Mouse (Mus musculus) MEL (cell line): Measurements from ENCODE around the gene Cfd. TPM values are rescaled to one million over a fixed set of nuclear protein-coding genes. Genes with fewer than 3 reads are reported as not detected.
A peak's percentile ranks its signal among the peaks of the same experiment; 100 is the strongest.

Experiments
- DNase-seq: peaks from one replicate; pipeline ENCODE4 v3.0.0; 2011; ENCODE audit warnings: low read depth, low spot score
- H3K27ac ChIP-seq: 2 replicates; pipeline ENCODE4 v1.5.1; 2012; ENCODE audit warnings: low read depth, mild to moderate bottlenecking, control low read depth, low read length, moderate library complexity; ENCODE audit not compliant: control insufficient read depth
- H3K27me3 ChIP-seq, 2 experiments: fragments of 150-350 bp in 1 of 2; sonication (generic) in 1 of 2; 2 replicates each; pipeline ENCODE4 v1.6.1; 2012; ENCODE audit warnings: low read length in 2 of 2, mild to moderate bottlenecking in 2 of 2, improper control_type of control experiment in 1 of 2, moderate library complexity in 1 of 2; ENCODE audit not compliant: insufficient read depth in 2 of 2, control insufficient read depth in 1 of 2
- H3K36me3 ChIP-seq, 2 experiments: 2 replicates each; pipeline ENCODE4 v1.6.1; 2012 to 2014; ENCODE audit warnings: low read length in 2 of 2, improper control_type of control experiment in 1 of 2, inconsistent platforms in 1 of 2, mild to moderate bottlenecking in 1 of 2; ENCODE audit not compliant: insufficient read depth in 2 of 2, control insufficient read depth in 1 of 2
- H3K4me1 ChIP-seq, 2 experiments: fragments of 150-350 bp in 1 of 2; sonication (generic) in 1 of 2; 2 replicates each; pipeline ENCODE4 v1.6.1; 2012; ENCODE audit warnings: low read length in 2 of 2, improper control_type of control experiment in 1 of 2, mild to moderate bottlenecking in 1 of 2; ENCODE audit not compliant: insufficient read depth in 2 of 2, control insufficient read depth in 1 of 2
- H3K4me3 ChIP-seq, 2 experiments: fragments of 150-350 bp in 1 of 2; sonication (generic) in 1 of 2; 2 replicates each; pipeline ENCODE4 v1.5.1; 2012; ENCODE audit warnings: low read depth in 2 of 2, low read length in 2 of 2, mild to moderate bottlenecking in 2 of 2, moderate library complexity in 2 of 2, control low read depth in 1 of 2, improper control_type of control experiment in 1 of 2; ENCODE audit not compliant: control insufficient read depth in 1 of 2, insufficient read depth in 1 of 2
- H3K79me2 ChIP-seq: 2 replicates; pipeline ENCODE4 v1.6.1; 2012; ENCODE audit warnings: mild to moderate bottlenecking, low read length, moderate library complexity; ENCODE audit not compliant: control insufficient read depth, poor library complexity, insufficient read depth
- H3K9ac ChIP-seq: 2 replicates; pipeline ENCODE4 v1.6.1; 2012; ENCODE audit warnings: low read depth, mild to moderate bottlenecking, control low read depth, low read length, moderate library complexity; ENCODE audit not compliant: control insufficient read depth, poor library complexity, severe bottlenecking
- H3K9me3 ChIP-seq: fragments of 150-350 bp; sonication (generic); replicated peaks from 2 replicates; pipeline ENCODE4 v1.6.1; 2012; ENCODE audit warnings: mild to moderate bottlenecking, low read length, improper control_type of control experiment, moderate library complexity; ENCODE audit not compliant: insufficient read depth
- BHLHE40 ChIP-seq: IDR thresholded peaks from 2 replicates; pipeline ENCODE4 v1.6.1; 2012; ENCODE audit warnings: low read depth, mild to moderate bottlenecking, inconsistent platforms, low read length, improper control_type of control experiment, borderline replicate concordance
- CHD1 ChIP-seq: IDR thresholded peaks from 2 replicates; pipeline ENCODE4 v1.6.1; 2012; ENCODE audit warnings: low read depth, mild to moderate bottlenecking, inconsistent platforms, low read length, improper control_type of control experiment
- CHD2 ChIP-seq: IDR thresholded peaks from 2 replicates; pipeline ENCODE4 v1.6.1; 2011; ENCODE audit warnings: low read length, improper control_type of control experiment
- CTCF ChIP-seq, 3 experiments: IDR thresholded peaks in 2 of 3; conservative IDR thresholded peaks in 1 of 3; 2 replicates each; pipeline ENCODE4 v1.5.1; 2011 to 2012; ENCODE audit warnings: low read length in 3 of 3, low read depth in 2 of 3, mild to moderate bottlenecking in 2 of 3, improper control_type of control experiment in 1 of 3, inconsistent platforms in 1 of 3, mixed read lengths in 1 of 3, moderate library complexity in 1 of 3; ENCODE audit not compliant: control insufficient read depth in 1 of 3, insufficient read depth in 1 of 3, poor library complexity in 1 of 3, severe bottlenecking in 1 of 3
- ELF1 ChIP-seq: IDR thresholded peaks from 2 replicates; pipeline ENCODE4 v1.6.1; 2014; ENCODE audit warnings: low read depth, mild to moderate bottlenecking, inconsistent platforms, low read length, improper control_type of control experiment, moderate library complexity
- MAFK ChIP-seq: IDR thresholded peaks from 2 replicates; pipeline ENCODE4 v1.6.1; 2011; ENCODE audit warnings: low read depth, mild to moderate bottlenecking, low read length, improper control_type of control experiment, borderline replicate concordance
- MEF2A ChIP-seq: IDR thresholded peaks from 2 replicates; pipeline ENCODE4 v1.6.1; 2014; ENCODE audit warnings: low read depth, mild to moderate bottlenecking, inconsistent platforms, low read length, improper control_type of control experiment; ENCODE audit not compliant: poor library complexity, insufficient replicate concordance, severe bottlenecking; ENCODE audit errors: extremely low read depth
- MYB ChIP-seq: IDR thresholded peaks from 2 replicates; pipeline ENCODE4 v1.6.1; 2011; ENCODE audit warnings: mild to moderate bottlenecking, low read depth, low read length, improper control_type of control experiment
- MYC ChIP-seq: IDR thresholded peaks from 2 replicates; pipeline ENCODE4 v1.6.1; 2011; ENCODE audit warnings: low read depth, mild to moderate bottlenecking, low read length, improper control_type of control experiment, moderate library complexity
- NELFE ChIP-seq: IDR thresholded peaks from 2 replicates; pipeline ENCODE4 v1.6.1; 2011; ENCODE audit warnings: low read depth, low read length, improper control_type of control experiment
- RAD21 ChIP-seq: IDR thresholded peaks from 2 replicates; pipeline ENCODE4 v1.6.1; 2011; ENCODE audit warnings: mild to moderate bottlenecking, low read depth, low read length, improper control_type of control experiment
- RCOR1 ChIP-seq: IDR thresholded peaks from 2 replicates; pipeline ENCODE4 v1.6.1; 2012; ENCODE audit warnings: low read depth, mild to moderate bottlenecking, inconsistent platforms, low read length, improper control_type of control experiment
- SMC3 ChIP-seq: IDR thresholded peaks from 2 replicates; pipeline ENCODE4 v1.6.1; 2011; ENCODE audit warnings: low read depth, low read length, improper control_type of control experiment
- TBP ChIP-seq: IDR thresholded peaks from 2 replicates; pipeline ENCODE4 v1.8.0; 2011; ENCODE audit warnings: low read depth, low read length, improper control_type of control experiment
- USF2 ChIP-seq, 2 experiments: IDR thresholded peaks; 2 replicates each; pipeline ENCODE4 v1.6.1; 2011 to 2012; ENCODE audit warnings: improper control_type of control experiment in 2 of 2, low read length in 2 of 2, borderline replicate concordance in 1 of 2, inconsistent platforms in 1 of 2, low read depth in 1 of 2, mild to moderate bottlenecking in 1 of 2; ENCODE audit not compliant: insufficient read depth in 1 of 2
- ZMIZ1 ChIP-seq: IDR thresholded peaks from 2 replicates; pipeline ENCODE4 v1.6.1; 2012; ENCODE audit warnings: low read depth, mild to moderate bottlenecking, inconsistent platforms, low read length, improper control_type of control experiment, moderate library complexity
- polyA plus RNA-seq, 2 experiments: library from polyadenylated mRNA; stranded (reverse) in 1 of 2; unstranded in 1 of 2; fragments of >175 nt in 1 of 2; fragments of >200 nt in 1 of 2; gene quantifications; 2 replicates each; pipeline versions ENCODE4 v1.2.1 to v1.2.4; 2012; ENCODE audit warnings: low replicate concordance in 2 of 2, low read depth in 1 of 2; ENCODE audit not compliant: insufficient read length in 2 of 2, insufficient read depth in 1 of 2, missing spikeins in 1 of 2
- total RNA-seq: library from RNA; depleted of rRNA; stranded (reverse); fragments of 300-350 nt; gene quantifications from 2 replicates; pipeline ENCODE4 v1.2.3, GENCODE M21; 2012

Cfd gene
- total and polyA plus RNA-seq, 3 experiments, result 0.21 TPM; not detected in 2

GRCm38 (mm10) chr10:79928030-79928694 lies 37.5 kb downstream of the Cfd start (continued):
- TF ChIP-seq CHD1, result no peak
- peak; percentile 48; the same call in 1 of the 2 replicates for TF ChIP-seq ELF1
- TF ChIP-seq CTCF (IDR thresholded peaks at IDR 0.05 in 2 of 3, conservative IDR thresholded peaks at IDR 0.05 in 1 of 3; ENCODE audit: control insufficient read depth in 1 of 3, insufficient read depth in 1 of 3, low read depth in 2 of 3, low read length in 3 of 3, poor library complexity in 1 of 3, severe bottlenecking in 1 of 3), result no peak
- no peak; the same call in 1 of the 2 replicates for TF ChIP-seq NELFE
- TF ChIP-seq TBP, result no peak
- TF ChIP-seq BHLHE40, result no peak
- no peak for TF ChIP-seq MEF2A
- 0 out of 2 replicates have a peak, but pooled peaks have one; percentile 11 for TF ChIP-seq MYC
- TF ChIP-seq RAD21, result no peak
- TF ChIP-seq MYB, result no peak
- no peak for TF ChIP-seq MAFK
- TF ChIP-seq USF2 (IDR thresholded peaks at IDR 0.05; ENCODE audit: borderline replicate concordance in 1 of 2, insufficient read depth in 1 of 2, low read depth in 1 of 2, low read length in 2 of 2), result no peak
- no peak for TF ChIP-seq SMC3
- no peak for TF ChIP-seq RCOR1
- TF ChIP-seq ZMIZ1, result no peak

GRCm38 (mm10) chr10:79928907-79929701 lies 38.5 kb downstream of the Cfd start:
- no peak for DNase-seq
- no peak overlapping the region for H3K9ac ChIP-seq
- H3K79me2 ChIP-seq, result peaks cover 9% of the 10 kb centered on the region
- no peaks in the 10 kb centered on the region; a peak in 1 of 4 replicates for H3K36me3 ChIP-seq
- H3K9me3 ChIP-seq, result no peaks in the 10 kb centered on the region
- no peak overlapping the region for H3K4me3 ChIP-seq
- TF ChIP-seq MYC (no peak), NELFE (no peak), CHD2 (0 out of 2 replicates have a peak, but pooled peaks have one; percentile 29)
- no peaks in the 10 kb centered on the region for H3K27me3 ChIP-seq
- H3K4me1 ChIP-seq, result peaks cover 0 to 6% of the 10 kb centered on the region in 2 experiments; a peak in 1 of 4 replicates
- no peak overlapping the region for H3K27ac ChIP-seq
